Mouse (Mus musculus) embryonic stem cell, embryonic (primary cell): ENCODE results near the gene Lhfp.
"Not testable (repeated sequence)": the region's sequence is repeated elsewhere in the genome, so short reads cannot be mapped to it uniquely, and the experiment has no call there.

Source experiments
- CTCF ChIA-PET, 4 experiments: fragments of 300-600 bp in 2 of 4; fragments of 350-600 bp in 2 of 4; sonication (Branson Sonifier 250); formaldehyde crosslinking; loops; one replicate each; lab custom pipeline; 2022; ENCODE audit warnings: inconsistent platforms in 2 of 4; lab: Charles Lee
- POLR2A ChIA-PET, 4 experiments: fragments of 300-600 bp in 2 of 4; fragments of 350-600 bp in 2 of 4; sonication (Branson Sonifier 250); formaldehyde crosslinking; loops; one replicate each; lab custom pipeline; 2022; ENCODE audit warnings: antibody characterized with exemption in 4 of 4, inconsistent platforms in 1 of 4; lab: Charles Lee

Lhfp gene

DNA sequence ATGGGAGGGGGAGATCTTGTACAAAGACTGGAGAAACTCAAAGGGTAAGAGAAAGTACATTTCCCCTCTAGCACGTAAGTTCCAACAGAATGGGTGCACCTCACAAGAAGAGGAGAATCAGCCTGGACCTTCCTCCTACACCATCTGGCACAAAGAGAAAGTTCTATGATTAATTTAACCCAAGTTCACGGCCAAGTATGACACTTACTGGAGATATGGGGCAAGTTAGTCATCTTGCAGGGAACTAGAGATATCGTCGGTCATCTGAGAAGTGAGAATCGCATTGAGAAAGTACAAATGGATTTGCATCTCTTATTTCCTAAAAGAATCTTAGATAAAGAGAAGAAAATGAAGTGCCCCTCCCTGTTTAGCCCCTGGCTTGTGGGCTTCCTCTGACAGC, 211.2 kb downstream of the Lhfp start:
- ChIA-PET CTCF (no interaction called here), POLR2A (no interaction called here)

DNA sequence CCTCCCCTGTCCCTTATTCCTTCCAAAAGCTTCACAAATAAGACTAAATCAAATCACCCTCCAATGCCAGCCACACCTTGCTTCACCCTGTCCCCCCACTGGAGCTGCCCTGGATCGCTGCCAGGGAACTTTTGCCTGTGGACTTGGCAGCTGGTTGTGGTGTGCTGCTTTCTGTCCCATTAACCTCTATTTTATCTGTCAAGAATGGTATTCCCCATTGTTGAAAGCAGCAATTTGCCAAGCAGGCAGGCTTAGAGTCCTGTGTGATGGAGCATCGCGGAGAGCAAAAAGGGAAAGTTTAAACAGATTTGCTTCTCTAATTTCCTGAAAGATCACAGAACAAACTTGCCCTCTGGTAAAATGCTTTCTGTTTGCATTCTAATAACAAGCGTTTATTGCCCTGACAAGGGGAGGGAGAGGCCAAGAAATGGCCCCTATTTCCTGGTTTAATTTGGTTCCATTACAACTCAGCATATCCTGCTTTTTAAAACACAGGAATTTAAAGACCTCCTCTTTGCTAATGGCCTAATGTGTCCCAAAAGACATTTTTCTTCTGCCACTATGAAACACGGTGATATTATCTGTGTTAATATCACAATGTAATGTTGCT, 212.0 kb downstream of the Lhfp start:
- ChIA-PET POLR2A (interaction anchor here in 1 of 4 experiments (0.6 kb wide), 1 partner anchor 1476 kb away, joined by 5 read pairs; no protein-coding TSS in a partner anchor), CTCF (no interaction called here)

DNA sequence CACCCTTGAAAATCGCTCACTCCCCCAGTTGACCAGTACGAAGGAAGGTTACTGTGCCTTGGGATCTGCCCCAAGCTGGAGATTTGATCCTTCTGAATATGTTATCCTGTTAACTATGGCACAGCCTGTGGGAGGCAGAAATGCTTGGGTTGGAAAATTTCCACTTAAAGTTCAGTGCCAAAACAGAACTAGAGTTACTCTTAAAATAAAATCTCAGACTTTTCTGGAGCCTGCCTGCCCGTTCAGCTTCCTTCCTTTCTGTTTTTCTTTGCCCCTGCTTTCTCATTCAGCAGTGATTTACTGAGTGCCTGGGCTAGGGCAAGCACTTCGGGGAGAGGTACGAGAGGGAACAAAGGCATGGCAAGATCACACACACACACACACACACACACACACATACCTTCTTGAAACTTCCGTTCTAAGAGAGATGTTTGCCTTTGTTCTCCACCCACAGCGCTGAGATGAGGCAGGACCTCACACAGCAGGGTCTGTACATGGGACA, 217.4 kb downstream of the Lhfp start:
- ChIA-PET CTCF (interaction anchor here in 2 of 4 experiments (0.6 to 1.3 kb wide), 2 partner anchors 12 to 106 kb away, joined by 3 read pairs; no protein-coding TSS in a partner anchor), POLR2A (no interaction called here)

DNA sequence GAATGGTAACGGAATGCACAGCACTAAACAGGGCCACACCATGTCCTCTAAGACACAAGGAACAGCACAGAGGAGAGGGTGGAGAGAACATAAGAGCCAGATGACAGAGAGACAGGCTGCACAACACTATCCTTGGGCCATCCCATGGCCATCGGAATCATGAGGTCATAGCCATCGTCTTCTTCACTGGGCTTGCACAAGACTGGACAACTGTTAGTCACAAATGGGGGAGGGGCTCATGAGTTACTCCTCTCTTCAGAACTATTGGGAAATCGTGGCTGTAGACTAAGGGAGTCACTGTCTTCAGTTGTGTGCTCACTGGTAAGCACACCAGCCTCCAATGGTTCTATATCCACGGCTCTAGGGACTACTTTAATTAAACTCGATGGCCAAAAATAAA, 224.8 kb downstream of the Lhfp start:
- CTCF ChIA-PET = no interaction called here
- POLR2A ChIA-PET = no interaction called here

DNA sequence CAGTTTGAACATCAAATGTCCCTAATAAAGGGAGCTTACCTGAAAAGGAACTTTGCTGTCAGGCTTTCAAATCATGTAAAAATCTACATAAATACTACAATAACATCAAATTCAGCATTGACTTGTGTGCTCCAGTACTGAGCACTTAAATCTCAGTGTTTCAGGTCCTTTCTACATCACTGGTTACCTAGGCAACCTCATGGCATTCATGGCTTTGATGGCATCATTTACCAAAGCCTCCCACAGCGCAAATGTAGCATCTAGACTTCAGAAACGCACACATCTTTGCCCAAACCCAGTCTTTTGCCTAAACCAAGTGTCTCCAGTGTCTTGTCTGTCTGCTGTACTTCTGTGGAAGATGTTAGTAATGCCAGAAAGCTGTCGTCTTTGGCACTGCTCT, 225.7 kb downstream of the Lhfp start:
- CTCF ChIA-PET = no interaction called here
- POLR2A ChIA-PET = no interaction called here

DNA sequence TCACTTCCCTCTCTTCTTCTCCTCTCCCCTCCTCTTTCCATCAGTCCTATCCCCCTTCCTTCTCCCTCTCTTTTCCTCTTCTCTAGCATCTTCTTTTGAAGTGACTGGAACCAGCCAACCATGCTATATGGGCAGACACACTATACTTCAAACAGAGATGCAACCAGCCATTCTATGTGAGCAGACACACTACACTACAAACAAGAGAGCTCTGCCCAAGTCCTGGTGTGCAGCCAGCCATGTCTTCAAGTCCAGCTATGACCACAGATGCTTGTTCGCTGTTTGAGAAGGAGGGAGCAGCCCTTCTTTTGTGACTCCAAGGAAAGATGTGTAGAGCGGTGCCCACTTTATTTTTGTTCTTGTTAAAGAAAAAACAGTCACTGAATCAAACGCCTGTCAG, 231.9 kb downstream of the Lhfp start:
- CTCF ChIA-PET = no interaction called here
- POLR2A ChIA-PET = no interaction called here

DNA sequence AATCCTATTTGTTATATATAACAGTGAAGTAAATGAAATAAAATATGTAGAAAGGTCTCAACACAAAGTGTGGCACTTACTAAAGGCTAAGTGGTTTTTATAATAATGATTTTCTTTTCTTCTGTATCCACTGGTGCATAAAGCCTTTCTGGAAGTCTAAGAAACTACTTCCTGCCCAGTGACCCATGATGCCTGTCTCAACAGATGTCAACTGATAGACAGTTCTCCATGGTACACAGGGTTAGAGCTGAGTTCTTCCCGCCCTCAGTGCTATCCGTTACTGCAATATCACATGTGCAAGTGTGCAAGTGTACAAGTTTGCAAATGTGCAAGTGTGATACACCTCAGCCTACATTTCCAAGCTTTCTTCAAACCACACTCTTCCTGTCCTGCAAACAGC, 236.7 kb downstream of the Lhfp start:
- CTCF ChIA-PET = no interaction called here
- POLR2A ChIA-PET = no interaction called here

DNA sequence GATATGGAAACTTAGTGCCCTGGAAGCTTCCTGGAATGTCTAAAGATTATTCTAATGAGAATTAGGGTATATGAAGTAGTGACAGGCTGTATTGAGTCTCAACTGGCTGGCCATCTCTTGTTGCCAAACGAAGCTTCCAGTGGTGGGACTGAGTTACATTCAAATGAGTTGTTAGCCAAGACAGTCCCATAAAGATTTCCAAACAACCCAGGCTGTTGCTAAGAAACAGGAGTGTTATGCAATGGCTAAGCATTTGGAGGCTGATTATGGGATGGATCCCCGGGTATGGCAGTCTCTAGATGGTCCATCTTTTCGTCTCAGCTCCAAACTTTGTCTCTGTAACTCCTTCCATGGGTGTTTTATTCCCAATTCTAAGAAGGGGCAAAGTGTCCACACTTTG, 240.7 kb downstream of the Lhfp start:
- POLR2A ChIA-PET, CTCF ChIA-PET: not testable (repeated sequence)

DNA sequence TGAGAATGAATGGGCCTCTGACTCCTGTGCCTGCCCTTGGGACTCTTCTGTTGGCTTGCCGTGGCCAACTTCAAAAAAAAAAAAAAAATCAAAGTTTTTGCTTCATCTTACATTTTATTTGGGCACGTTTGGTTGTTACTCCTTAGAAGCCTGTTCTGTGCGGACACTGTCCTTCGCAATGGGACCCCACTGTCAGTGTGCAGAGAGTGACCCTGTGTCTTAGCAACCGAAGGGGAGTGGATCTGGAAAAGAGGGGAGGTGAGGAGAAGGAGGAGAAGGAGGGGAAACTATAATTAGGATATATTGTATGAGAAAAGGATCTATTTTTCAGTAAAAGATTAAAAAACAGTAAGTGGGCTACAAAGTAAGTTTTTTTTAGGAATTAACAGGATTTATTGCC, 242.7 kb downstream of the Lhfp start:
- CTCF ChIA-PET = no interaction called here

DNA sequence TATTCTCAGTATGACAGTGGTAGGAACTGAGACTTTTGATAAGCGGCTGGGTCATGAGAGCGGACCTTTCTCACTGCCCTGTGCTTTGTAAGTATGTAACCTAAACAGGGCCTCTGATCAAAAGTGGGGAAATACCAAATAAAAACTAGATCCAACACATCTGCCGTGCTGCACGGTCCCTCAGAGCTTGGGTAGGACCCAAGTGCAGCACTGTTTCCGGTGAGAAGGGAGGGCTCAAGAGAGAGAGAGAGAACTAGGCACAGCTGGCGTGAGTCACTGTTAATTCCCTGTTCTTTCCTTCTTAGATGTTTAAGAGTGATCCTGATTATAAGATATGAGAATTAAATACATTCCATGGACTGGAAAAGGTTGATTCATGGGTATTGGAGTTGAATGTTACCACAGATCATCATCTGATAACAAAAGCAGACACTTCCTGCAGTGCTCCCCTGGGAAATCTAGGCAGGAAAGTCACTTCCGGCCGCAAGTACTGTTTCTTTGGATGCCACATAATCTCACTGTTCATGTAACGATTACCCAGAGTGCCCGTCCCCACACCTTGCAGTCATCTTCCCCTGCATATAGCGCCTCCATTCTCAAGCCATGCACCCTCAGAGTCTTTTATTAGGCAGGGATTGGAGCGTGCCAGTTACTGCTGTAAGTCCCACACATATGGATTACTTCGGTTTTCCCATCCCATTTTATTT, 243.3 kb downstream of the Lhfp start:
- ChIA-PET POLR2A (no interaction called here), CTCF (no interaction called here)

More for the DNA sequence above, 242.7 kb downstream of the Lhfp start:
- POLR2A ChIA-PET = no interaction called here

DNA sequence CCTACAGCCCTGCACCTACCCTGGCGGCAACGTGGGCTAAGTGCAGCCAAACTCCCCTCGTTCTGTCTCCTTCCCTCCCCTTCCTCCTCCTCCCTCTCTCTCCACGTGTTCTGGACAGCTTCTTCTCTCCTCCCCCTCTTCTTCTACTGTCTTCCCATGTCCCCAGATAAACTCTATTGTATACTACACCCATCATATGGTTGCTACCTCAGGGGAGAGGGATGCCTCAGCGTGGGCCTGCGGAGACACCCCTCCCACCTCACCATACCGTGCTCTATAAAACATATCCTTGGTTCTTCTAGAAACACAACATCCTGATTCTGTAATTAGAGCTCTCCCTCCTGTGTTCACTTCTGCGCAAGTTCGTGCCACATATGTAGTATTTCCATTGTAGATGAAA, 247.3 kb downstream of the Lhfp start:
- POLR2A ChIA-PET = interaction anchor here in 1 of 4 experiments (0.5 to 0.6 kb wide), 2 partner anchors 85 to 178 kb away, joined by 3 to 4 read pairs; no protein-coding TSS in a partner anchor
- CTCF ChIA-PET = interaction anchor here in 1 of 4 experiments (0.6 kb wide), 1 partner anchor 525 kb away, joined by 4 read pairs; no protein-coding TSS in a partner anchor

DNA sequence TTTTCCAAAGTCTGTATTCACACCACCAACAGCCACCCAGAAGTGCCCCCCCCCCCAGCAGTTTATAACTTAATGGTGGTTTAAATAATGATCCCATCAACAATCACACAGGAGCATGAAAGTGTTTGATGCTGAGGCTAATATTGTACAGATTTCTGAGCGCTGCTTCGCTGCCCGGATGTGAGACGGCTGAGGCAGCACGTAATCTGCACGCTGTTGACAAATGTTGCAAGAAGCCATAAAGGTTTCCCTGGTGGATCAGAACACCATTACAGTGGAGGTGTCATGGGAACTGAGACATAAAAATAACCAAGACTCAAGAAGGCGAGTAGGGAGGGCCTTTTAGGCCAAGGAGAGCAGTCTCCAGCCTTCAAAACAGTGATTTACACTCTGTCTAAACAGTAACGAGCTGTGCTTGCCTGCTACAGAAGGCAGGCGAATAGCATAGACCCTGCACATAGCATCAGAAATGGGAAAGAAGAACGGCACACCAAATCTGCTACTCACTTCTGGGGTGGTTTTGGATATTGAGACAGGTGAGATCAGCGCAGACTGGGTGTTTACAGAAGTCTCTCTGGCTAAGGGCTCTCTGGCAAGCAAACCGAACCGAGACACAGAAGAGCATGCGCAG, 248.4 kb downstream of the Lhfp start:
- ChIA-PET POLR2A (no interaction called here), CTCF (interaction anchor here in 2 of 4 experiments (0.7 to 1.0 kb wide), 2 partner anchors 43 to 1369 kb away, joined by 3 read pairs; no protein-coding TSS in a partner anchor)

DNA sequence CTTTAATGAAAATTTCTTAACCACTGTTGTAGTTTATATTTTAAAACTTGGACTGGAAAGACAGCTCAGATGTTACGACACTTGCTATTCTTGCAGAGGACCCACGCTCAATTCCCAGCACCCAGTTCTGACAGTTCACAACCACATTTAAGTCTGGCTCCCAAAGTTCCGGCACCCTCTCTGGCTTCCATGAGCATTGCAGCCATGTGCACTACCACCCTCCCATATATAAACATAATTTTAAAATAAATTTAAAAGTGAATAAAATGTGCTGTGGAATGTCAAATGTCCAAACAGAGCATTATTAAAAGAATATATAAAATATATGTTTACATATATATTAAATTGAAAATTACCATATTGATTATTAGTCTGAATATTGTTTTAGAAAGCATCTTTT, 249.9 kb downstream of the Lhfp start:
- POLR2A ChIA-PET = no interaction called here
- CTCF ChIA-PET = no interaction called here

DNA sequence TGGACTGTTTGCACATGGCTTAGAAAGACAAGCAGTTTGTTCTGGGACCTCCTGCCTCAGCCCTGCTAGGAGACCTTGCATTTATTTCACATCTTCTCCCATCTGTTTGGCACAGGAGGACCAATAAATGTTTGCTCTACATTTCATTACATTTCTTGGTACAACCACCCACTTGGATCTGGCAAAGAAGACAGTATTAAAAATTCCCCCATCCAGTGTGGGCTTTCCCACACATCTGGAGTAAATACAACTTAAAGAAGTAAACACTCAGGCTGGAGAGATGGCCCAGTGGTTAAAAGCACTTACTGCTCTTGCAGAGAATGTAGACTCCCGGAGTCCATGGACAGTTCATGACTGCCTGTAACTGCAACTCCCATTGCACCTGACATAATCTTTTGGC, 250.6 kb downstream of the Lhfp start:
- ChIA-PET POLR2A (no interaction called here), CTCF (no interaction called here)

DNA sequence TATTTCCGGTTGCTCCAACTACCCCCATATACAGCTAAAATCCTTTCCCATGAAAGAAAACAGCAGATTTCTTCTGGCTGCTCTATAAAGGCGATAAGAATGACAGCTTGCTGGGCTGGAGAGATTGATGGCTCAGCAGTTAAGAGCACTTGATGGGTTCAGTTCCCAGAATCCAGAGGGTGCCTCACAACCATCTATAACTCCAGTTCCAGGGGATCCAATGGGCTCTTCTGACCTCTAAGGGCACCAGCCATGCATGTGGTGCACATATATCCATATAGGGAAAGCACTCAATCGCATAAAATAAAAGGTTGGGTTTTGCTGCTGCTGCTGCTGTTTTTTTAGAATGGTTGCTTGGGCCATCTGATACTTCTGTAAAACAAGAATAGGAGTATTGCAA, 251.1 kb downstream of the Lhfp start:
- ChIA-PET POLR2A (no interaction called here), CTCF (no interaction called here)

DNA sequence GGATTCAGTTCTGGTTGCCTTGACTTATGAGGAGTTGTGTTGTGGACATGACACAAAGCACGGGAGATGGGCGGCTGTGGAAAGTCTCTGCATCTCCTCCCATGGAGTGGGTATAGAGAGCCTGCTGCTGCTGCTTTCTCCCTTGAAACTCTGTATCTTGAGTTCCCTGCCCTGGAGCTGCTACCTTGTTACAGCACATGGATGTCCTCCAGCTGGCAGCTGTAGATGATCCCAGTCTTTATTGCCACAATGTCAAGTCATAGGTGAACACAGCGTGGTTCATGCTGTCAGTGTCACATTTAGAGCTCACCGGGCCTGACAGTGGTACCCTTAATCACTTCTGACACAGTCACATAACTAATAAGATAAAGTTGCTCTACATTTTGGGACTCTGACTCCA, 251.7 kb downstream of the Lhfp start:
- POLR2A ChIA-PET = interaction anchor here in 1 of 4 experiments (0.6 kb wide), 1 partner anchor 1697 kb away, joined by 3 read pairs; no protein-coding TSS in a partner anchor
- CTCF ChIA-PET = no interaction called here

DNA sequence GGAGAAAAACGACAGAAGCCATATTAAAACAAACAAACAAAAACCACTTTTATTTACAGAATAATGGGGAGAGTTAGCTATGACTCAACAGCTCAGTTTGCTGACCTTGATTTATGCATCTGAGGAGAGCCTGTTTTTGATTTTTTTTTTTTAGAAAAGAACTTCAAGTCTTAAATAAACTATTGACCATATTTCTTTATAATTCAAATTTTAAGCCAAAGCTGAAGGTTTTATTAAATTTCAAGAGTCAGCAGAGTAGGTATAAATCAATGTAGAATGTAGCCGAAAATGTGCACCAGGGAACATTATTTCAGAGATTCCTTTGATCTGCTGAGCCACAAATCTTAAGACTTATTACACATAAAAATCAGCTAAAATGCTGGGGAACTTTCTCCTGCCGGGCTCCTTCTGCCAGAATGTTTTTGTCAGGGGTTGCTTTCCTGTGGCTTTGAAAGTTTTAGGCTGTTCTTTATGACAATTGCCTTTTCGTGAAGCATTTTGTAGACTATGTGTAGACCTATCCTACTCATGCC, 252.6 kb downstream of the Lhfp start:
- CTCF ChIA-PET = no interaction called here
- POLR2A ChIA-PET = no interaction called here

DNA sequence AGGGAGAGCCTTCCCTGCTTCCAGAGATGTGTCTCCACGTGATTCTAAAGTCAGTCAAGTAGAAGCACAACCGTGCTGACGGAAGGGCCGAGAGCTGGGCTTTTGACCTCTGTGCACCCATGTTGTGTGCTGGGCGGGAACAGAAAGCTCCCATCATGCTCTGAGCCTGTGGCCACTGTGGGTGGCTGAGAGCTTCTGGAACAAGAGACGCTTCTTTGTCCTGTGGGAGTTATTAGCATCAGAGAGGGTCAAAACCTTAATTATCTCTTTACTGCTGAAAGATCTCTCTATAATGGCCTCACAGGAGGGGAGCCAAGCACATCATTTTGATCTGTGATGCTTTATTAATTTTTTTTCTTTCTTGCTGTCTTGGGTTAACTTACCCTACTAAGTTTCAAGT, 253.5 kb downstream of the Lhfp start:
- ChIA-PET CTCF (no interaction called here), POLR2A (interaction anchor here in 1 of 4 experiments (0.6 kb wide), 1 partner anchor 84 kb away, joined by 3 read pairs; no protein-coding TSS in a partner anchor)

DNA sequence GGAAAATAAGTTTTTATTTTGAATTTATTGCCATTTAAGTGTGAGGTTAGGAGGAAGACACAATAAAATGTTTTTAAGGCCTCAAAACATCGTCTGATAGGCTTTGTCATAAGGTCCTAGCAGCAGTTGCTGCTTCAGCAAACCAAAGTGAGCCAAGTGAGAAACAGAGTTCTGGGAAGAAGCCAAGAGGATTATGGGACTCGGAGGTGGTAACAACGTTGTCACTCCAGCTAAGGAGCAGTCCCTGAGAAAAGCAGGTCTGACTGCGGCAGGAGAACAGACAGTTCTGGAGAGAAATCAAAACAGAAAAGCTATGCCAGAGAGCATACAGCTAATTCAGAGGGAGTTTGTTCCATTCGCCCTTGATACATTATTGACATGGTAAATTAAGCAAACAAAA, 260.5 kb downstream of the Lhfp start:
- CTCF ChIA-PET = no interaction called here
- POLR2A ChIA-PET = no interaction called here
